Mouse (Mus musculus) layer of hippocampus, postnatal 36 days (tissue): ENCODE measurements around the gene Ppfibp2. TPM values are rescaled to one million over a fixed set of nuclear protein-coding genes. Genes with fewer than 3 reads are reported as not detected.
A peak's percentile ranks its signal among the peaks of the same experiment; 100 is the strongest.

Experiments used
- DNase-seq, 2 experiments: peaks; one replicate each; pipeline ENCODE4 v3.0.0; 2022
- total RNA-seq, 2 experiments: library from RNA; stranded (reverse); gene quantifications; 2 replicates each; pipeline ENCODE4 v1.2.3; 2021

The Ppfibp2 gene
- total RNA-seq, 2 experiments from 2014 or later, result 6.7 to 6.8 TPM

GRCm38 (mm10) chr7:107702461-107703380 is 107.7 kb downstream of the Ppfibp2 start:
- DNase-seq, result no peak

- DNase-seq, result no peak
Observed at GRCm38 (mm10) chr7:107705941-107706340, 110.9 kb downstream of the Ppfibp2 start.

GRCm38 (mm10) chr7:107707650-107708049 is 112.6 kb downstream of the Ppfibp2 start:
- DNase-seq, result no peak

GRCm38 (mm10) chr7:107708491-107709112 is 113.6 kb downstream of the Ppfibp2 start:
- DNase-seq, result peak; percentile 34 to 54

- peak; percentile 15 to 17 for DNase-seq
Observed at GRCm38 (mm10) chr7:107712743-107713142, 117.7 kb downstream of the Ppfibp2 start.

- DNase-seq, result no peak
Observed at GRCm38 (mm10) chr7:107714067-107714466, 119.1 kb downstream of the Ppfibp2 start.

- no peak for DNase-seq
Observed at GRCm38 (mm10) chr7:107720771-107721170, 125.8 kb downstream of the Ppfibp2 start.

GRCm38 (mm10) chr7:107722536-107722935 is 127.5 kb downstream of the Ppfibp2 start:
- no peak for DNase-seq

GRCm38 (mm10) chr7:107727538-107727937 is 132.5 kb downstream of the Ppfibp2 start:
- no peak for DNase-seq

GRCm38 (mm10) chr7:107730587-107730986 is 135.6 kb downstream of the Ppfibp2 start:
- no peak for DNase-seq

GRCm38 (mm10) chr7:107733162-107733561 is 138.2 kb downstream of the Ppfibp2 start:
- DNase-seq, result no peak

- peak in 1 of 2 experiments; percentile 30 for DNase-seq
Observed at GRCm38 (mm10) chr7:107738726-107739125, 143.7 kb downstream of the Ppfibp2 start.

- no peak for DNase-seq
Observed at GRCm38 (mm10) chr7:107742963-107743465, 148.0 kb downstream of the Ppfibp2 start.

- no peak for DNase-seq
Observed at GRCm38 (mm10) chr7:107744454-107744853, 149.4 kb downstream of the Ppfibp2 start.

- no peak for DNase-seq
Observed at GRCm38 (mm10) chr7:107745111-107745510, 150.1 kb downstream of the Ppfibp2 start.

GRCm38 (mm10) chr7:107746036-107746435 is 151.0 kb downstream of the Ppfibp2 start:
- no peak for DNase-seq

GRCm38 (mm10) chr7:107747476-107747875 is 152.5 kb downstream of the Ppfibp2 start:
- no peak for DNase-seq

GRCm38 (mm10) chr7:107747954-107748353 is 152.9 kb downstream of the Ppfibp2 start:
- DNase-seq, result peak in 1 of 2 experiments; percentile 29

GRCm38 (mm10) chr7:107749270-107749669 is 154.3 kb downstream of the Ppfibp2 start:
- peak in 1 of 2 experiments; percentile 12 for DNase-seq

GRCm38 (mm10) chr7:107749721-107750120 is 154.7 kb downstream of the Ppfibp2 start:
- no peak for DNase-seq

GRCm38 (mm10) chr7:107752031-107752520 is 157.1 kb downstream of the Ppfibp2 start:
- DNase-seq, result no peak

- no peak for DNase-seq
Observed at GRCm38 (mm10) chr7:107755905-107756304, 160.9 kb downstream of the Ppfibp2 start.

- no peak for DNase-seq
Observed at GRCm38 (mm10) chr7:107756748-107757147, 161.7 kb downstream of the Ppfibp2 start.
